Mouse (Mus musculus) forelimb bud, embryonic 11.5 days (tissue): Measurements from ENCODE around the gene Pln.

ENCODE experiments used
- DNase-seq: peaks from one replicate; pipeline ENCODE4 v3.0.0-alpha.2; 2012; ENCODE audit warnings: low read depth, low spot score

The Pln gene

GRCm38 (mm10) chr10:53337162-53337923 lies at the start of gene Pln:
TSS of gene Pln (plus strand) at chr10:53337667.
- no peak for DNase-seq

GRCm38 (mm10) chr10:53305867-53306266 lies 31.6 kb upstream of the Pln start:
- no peak for DNase-seq

- no peak for DNase-seq
Measured at GRCm38 (mm10) chr10:53306674-53307073, 30.8 kb upstream of the Pln start.

- DNase-seq: no peak
Measured at GRCm38 (mm10) chr10:53323367-53323766, 14.1 kb upstream of the Pln start.

- DNase-seq: no peak
Measured at GRCm38 (mm10) chr10:53324663-53325062, 12.8 kb upstream of the Pln start.

- no peak for DNase-seq
Measured at GRCm38 (mm10) chr10:53326367-53326766, 11.1 kb upstream of the Pln start.

- no peak for DNase-seq
Measured at GRCm38 (mm10) chr10:53329257-53329656, 8.2 kb upstream of the Pln start.

- DNase-seq: no peak
Measured at GRCm38 (mm10) chr10:53332752-53333151, 4.7 kb upstream of the Pln start.

- DNase-seq: no peak
Measured at GRCm38 (mm10) chr10:53335266-53335665, 2.2 kb upstream of the Pln start.

GRCm38 (mm10) chr10:53335974-53336373 lies 1.5 kb upstream of the Pln start:
- no peak for DNase-seq

- DNase-seq: no peak
Measured at GRCm38 (mm10) chr10:53339045-53339444, 1.6 kb downstream of the Pln start.

GRCm38 (mm10) chr10:53341288-53341965 lies 4.0 kb downstream of the Pln start:
- peak; percentile 9 for DNase-seq

GRCm38 (mm10) chr10:53342166-53342728 lies 4.8 kb downstream of the Pln start:
- DNase-seq: no peak

- no peak for DNase-seq
Measured at GRCm38 (mm10) chr10:53343384-53343783, 5.9 kb downstream of the Pln start.

- no peak for DNase-seq
Measured at GRCm38 (mm10) chr10:53343865-53344264, 6.4 kb downstream of the Pln start.

- DNase-seq: no peak
Measured at GRCm38 (mm10) chr10:53345508-53345907, 8.0 kb downstream of the Pln start.

- peak; percentile 52 for DNase-seq
Measured at GRCm38 (mm10) chr10:53346506-53346905, 9.0 kb downstream of the Pln start.

- DNase-seq: no peak
Measured at GRCm38 (mm10) chr10:53346916-53347315, 9.4 kb downstream of the Pln start.

- DNase-seq: peak; percentile 78
Measured at GRCm38 (mm10) chr10:53347787-53348755, 10.6 kb downstream of the Pln start.

GRCm38 (mm10) chr10:53349254-53349653 lies 11.8 kb downstream of the Pln start:
- no peak for DNase-seq

- DNase-seq: no peak
Measured at GRCm38 (mm10) chr10:53353665-53354064, 16.2 kb downstream of the Pln start.

- DNase-seq: no peak
Measured at GRCm38 (mm10) chr10:53359016-53359415, 21.5 kb downstream of the Pln start.
